Mouse (Mus musculus) gastrocnemius, postnatal 10 days (tissue): Measurements from ENCODE around the gene Adamts12. TPM values are rescaled to one million over a fixed set of nuclear protein-coding genes. Genes with fewer than 3 reads are reported as not detected.

Experiments
- DNase-seq: peaks from one replicate; pipeline ENCODE4 v3.0.0; 2021; ENCODE audit warnings: mixed read lengths
- total RNA-seq, 2 experiments: library from RNA; stranded (reverse); gene quantifications; 2 replicates each; pipeline ENCODE4 v1.2.3; 2021

Adamts12 gene
- total RNA-seq, 2 experiments from 2014 or later: 22.3 to 28.0 TPM

- DNase-seq: no peak
These were observed 227.7 kb downstream of the Adamts12 start for GRCm38 (mm10) chr15:11292246-11292645.

GRCm38 (mm10) chr15:11295016-11295415 is 230.4 kb downstream of the Adamts12 start:
- DNase-seq: no peak

- DNase-seq: no peak
These were observed 233.4 kb downstream of the Adamts12 start for GRCm38 (mm10) chr15:11297960-11298359.

GRCm38 (mm10) chr15:11317077-11317476 is 252.5 kb downstream of the Adamts12 start:
- no peak for DNase-seq

- DNase-seq: peak; percentile 66
These were observed 255.9 kb downstream of the Adamts12 start for GRCm38 (mm10) chr15:11320481-11320880.

DNA sequence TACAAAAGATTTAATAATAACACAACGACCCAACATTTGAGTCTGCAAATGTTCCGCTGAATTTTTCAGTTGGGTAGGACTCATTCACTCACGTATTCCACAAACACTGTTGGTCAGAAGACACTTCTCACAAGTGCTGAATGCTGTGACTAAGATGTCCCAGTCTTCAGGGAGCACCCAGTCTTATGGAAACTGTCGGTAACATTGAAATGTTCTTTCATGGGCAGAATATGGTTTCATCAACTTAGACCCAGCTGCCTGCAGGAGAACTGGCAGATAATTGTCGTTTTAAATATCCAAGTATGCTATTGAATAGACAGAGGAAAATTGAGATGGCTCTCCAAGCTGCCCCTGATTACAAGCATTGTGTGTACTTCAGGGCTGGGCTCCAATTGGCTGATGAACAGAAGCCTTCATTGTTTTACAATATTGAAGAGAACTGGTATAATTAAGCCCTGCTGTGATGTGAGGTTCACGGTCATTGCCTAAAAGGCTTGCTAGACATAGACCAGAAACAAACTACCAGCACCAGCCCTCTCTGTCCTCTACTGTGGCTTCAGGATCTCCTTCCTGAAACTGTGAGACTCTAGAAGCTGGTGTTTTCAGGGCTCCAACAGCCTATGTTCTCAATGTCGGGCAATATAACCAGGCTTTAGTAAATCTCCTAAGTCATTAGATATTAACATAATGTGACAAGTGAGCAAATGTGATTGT is 275.0 kb downstream of the Adamts12 start:
- DNase-seq: no peak

DNA sequence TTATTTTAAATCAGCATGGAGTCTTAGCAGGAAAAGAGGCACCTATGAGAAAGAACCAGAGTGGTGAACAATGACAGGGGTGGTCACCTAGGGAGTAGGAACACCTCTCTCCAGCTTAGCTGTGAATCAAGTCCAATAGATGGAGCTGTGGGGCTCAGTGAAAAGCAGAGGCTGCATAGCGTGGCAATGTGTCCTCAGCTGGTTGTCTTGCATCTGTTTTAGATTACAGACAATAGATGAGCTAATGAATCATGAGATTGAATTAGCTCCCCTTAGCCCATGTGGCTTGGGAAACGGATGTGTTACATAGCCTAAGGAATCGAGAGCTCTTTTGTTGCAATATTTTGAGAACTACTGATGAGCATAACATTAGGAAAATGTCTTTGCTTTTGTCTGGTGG is 291.3 kb downstream of the Adamts12 start:
- DNase-seq: no peak

DNA sequence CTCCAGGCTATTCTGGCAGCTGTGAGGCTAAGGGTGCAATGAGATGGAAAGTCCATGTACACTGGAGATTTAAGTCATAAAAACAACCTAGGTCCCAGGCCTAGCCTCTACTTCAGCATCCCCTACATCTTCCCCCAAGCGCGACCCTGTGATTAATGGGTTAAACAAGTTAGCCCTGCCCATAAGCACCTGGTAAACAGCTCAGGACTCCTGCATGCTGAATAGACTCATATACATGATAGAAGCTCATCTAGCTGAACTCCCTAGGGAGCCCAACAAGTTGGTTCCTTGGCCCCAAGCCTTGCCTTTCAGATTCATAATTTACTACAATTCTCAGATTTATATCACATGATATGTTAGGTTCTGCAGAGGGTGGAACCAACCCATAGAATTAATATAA is 292.9 kb downstream of the Adamts12 start:
- no peak for DNase-seq

- DNase-seq: no peak
These were observed 296.3 kb downstream of the Adamts12 start for GRCm38 (mm10) chr15:11360888-11361287.

DNA sequence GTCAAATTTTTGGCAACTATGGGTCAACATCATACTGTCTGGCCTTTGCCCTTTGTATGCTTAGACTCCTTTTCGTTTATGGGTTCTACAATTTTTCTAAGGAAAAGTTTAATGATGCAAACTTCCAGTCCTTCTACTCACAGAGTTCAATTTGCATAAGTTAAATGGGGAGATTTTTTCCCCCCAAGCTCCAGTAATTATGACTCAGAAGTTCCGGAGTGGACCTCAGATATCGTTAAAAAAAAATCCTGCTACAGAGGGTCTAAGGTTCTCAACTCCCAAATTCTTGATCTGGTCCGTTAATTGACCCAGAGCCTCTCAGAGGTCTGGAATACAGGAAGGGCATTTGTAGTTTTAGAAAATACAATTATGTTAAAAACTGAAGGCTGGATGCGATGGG is 297.2 kb downstream of the Adamts12 start:
- DNase-seq: no peak

DNA sequence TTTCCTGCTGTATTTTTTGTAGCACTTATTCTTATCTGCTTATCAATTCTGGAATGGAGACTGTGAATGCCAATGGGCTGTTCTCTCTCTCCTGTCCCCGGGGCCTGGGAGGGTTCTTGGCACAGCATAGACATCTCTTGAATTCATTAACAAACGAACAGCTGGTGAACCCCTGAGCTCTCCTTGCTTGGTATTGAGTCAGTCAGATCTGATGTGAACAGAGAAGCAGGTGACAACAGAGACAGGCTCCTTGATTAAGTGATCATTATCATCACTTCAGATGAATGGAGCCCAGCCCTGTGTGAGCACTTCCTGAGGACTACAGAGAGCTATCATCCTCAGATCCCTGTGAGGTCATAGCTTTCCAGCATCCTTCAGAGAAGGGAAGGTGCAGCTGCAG is 299.5 kb downstream of the Adamts12 start:
- no peak for DNase-seq

GRCm38 (mm10) chr15:11364795-11365194 is 300.2 kb downstream of the Adamts12 start:
- peak; percentile 37 for DNase-seq

DNA sequence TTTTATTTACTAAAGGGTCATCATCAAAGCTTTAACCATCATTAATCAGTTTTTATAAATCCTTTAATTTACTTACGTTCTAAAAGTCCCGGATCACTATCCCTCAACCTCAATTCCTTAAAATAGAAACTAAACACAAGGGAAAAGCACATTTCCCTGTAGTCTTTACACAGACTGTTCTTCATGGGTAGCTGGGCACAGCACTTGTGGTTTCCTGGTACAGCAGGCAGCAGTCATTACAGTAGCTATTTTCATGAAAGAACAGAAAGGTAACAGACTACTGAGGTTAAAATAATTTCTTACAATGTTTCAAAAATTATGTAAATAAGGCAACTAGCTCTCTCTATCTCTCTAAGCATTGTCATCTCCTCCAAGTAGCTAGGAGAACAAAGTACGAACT is 305.0 kb downstream of the Adamts12 start:
- DNase-seq: no peak

DNA sequence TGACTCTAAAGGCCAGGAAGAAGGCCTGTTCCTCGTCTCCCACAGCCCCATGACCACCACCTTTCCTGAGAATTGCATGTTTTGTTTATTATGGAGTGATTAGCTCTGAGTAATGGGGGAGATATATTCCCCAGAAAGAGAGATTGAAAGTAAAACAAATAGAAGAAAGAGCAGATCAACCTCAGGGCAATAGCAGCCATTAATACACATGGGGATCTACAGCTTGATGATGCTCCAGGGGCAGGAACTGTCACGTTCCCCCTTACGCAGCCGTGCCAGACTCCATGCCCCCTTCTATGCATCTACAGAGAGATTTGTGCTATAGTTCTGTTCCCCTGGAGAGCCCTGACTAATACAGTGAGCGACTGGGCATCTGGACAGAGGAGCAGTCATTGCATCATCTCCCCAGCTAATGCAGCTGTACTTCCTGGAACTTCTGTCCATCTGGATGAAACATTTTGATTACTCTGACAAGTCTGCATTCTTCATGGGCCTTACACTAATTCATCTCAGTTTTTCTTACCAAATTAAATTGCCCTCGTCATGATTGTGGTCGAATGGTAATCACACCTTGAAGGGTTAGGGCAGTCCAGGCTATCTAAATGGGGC is 306.0 kb downstream of the Adamts12 start:
- DNase-seq: no peak

DNA sequence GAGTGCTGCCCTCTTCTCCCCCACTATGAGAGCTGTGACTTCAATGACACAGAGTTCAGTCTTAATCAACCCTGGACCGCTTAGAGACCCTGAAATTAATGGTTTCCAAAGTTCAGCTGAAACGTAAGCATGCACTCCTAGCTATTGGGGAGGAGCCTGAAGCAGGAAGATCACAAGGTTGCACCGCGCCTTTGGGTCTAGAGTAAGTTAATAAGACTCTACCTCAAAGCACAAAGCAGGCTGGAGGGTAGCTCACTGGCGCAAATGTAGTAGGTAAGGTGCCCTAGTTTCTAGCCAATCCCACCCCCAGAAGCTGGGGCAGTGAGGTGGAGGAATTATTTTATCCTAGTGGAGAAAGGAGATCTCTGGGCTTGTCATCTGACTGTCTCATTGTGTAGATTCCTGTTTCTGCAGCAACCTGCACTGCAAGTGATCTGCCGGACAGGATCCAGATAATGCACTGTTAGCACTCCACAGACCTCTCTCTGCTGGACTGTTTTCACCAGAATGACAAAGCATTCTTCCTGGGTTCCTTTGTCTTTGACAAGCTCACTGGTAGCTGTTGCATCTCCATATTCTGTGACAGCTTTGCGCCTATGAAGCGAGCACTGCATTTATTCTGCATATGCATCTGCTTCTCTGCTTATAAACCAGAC is 315.0 kb downstream of the Adamts12 start:
- no peak for DNase-seq

DNA sequence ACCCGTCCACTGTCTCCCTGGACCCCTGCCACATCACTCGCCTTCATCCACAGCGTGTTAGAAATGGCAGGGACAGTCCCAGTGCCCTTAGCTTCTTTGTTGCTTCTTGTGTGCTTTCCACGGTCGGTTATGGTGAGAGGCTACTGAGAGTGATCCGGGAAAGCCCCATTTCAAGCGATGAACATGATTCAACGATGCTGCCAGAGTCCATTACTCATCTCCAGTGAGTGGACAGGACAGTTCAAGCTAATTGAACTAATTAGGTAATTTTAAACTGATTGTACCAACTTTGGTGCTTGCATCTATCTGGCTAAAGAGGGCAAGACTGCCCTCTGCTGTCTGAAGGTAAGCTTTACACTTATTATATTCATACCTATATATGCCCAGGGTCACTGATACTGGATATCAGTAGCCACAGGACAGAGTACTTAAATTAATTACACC is 315.5 kb downstream of the Adamts12 start:
- no peak for DNase-seq

DNA sequence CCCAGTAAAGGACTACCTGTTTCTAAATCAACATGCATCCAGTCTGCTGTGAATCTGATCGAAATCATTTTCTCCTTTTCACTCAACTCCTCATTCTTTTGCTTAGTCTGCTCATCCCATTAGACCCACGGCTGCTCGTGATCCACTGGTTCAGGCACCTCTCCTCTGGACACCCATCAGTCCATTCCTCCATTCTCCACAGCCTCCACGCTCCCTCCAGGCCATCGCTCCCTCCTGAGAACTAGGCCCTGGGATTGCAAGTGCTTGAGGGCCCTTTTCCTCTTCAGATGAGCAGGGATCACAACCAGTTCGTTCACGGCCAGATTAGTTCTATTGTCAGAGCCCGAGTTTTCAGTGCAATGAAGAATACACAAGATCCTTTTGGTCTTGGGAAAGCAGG is 316.0 kb downstream of the Adamts12 start:
- no peak for DNase-seq

DNA sequence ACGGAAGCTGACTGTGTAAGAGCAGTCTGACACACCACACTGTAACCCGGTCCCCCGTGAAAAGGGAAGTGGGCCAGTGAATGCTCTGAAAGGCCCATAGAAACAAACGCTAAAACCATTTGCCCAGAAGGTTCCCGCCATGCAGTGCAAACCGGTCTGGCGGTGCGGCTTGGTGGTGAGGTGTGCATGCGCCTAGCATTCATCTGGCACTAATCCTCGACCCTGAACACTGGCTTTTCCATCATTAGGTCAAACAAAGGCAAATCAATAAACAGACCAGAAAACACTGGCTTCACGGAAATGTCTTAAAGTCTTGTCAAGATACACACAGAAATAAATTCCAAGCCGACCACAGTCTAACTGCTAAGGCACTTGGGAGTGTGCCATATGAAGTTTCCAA is 318.0 kb downstream of the Adamts12 start:
- no peak for DNase-seq

DNA sequence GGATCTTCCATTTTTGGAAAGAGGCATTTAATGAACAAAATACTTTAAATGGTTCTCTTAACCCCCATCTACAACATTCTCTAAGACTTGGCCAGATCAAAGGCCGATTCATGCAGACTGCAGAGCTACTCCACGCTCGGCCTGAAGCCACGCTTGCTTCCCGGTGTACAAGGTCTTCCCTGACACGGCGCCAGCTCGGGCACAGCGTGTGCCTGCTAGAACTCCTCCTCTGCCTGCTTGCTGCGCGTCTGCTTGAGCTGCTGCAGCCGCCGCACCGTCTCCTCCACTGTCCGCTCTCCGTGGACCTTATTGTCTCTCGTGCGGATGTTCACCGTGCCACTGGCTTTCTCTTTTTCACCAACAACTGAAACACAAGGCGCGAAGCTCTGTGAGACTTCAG is 319.2 kb downstream of the Adamts12 start:
- no peak for DNase-seq

GRCm38 (mm10) chr15:11392903-11393302 is 328.3 kb downstream of the Adamts12 start:
- no peak for DNase-seq

- no peak for DNase-seq
These were observed 331.8 kb downstream of the Adamts12 start for GRCm38 (mm10) chr15:11396421-11396820.
